Mouse (Mus musculus) heart, embryonic 10.5 days (tissue): Measurements from ENCODE around the gene Ubox5. TPM values are rescaled to one million over a fixed set of nuclear protein-coding genes. Genes with fewer than 3 reads are reported as not detected.

Experiments
- DNase-seq: peaks from one replicate; pipeline ENCODE4 v3.0.0-alpha.2; 2017; ENCODE audit warnings: low spot score
- H3K27ac ChIP-seq: fragments of 300-500 bp; sonication (generic); 2 replicates; pipeline ENCODE4 v1.5.1; 2016; ENCODE audit warnings: mild to moderate bottlenecking
- H3K27me3 ChIP-seq: fragments of 300-500 bp; sonication (generic); 2 replicates; pipeline ENCODE4 v1.6.1; 2016; ENCODE audit warnings: mild to moderate bottlenecking; ENCODE audit not compliant: poor library complexity, insufficient read depth, severe bottlenecking
- H3K36me3 ChIP-seq: fragments of 300-500 bp; sonication (generic); 2 replicates; pipeline ENCODE4 v1.6.1; 2016; ENCODE audit warnings: mild to moderate bottlenecking, moderate library complexity
- H3K4me1 ChIP-seq: fragments of 300-500 bp; sonication (generic); 2 replicates; pipeline ENCODE4 v1.6.1; 2016; ENCODE audit warnings: mild to moderate bottlenecking
- H3K4me3 ChIP-seq: fragments of 300-500 bp; sonication (generic); 2 replicates; pipeline ENCODE4 v1.5.1; 2016; ENCODE audit warnings: mild to moderate bottlenecking, moderate library complexity
- H3K9me3 ChIP-seq: fragments of 300-500 bp; sonication (generic); 2 replicates; pipeline ENCODE4 v1.6.1; 2016; ENCODE audit warnings: mild to moderate bottlenecking, moderate library complexity
- WGBS: fragments of 180-500 bp; shearing (Covaris S2); methylation state at CpG from one replicate; pipeline ENCODE4 v1.1.7; 2016; 5-methylcytosine and 5-hydroxymethylcytosine counted together
- polyA plus RNA-seq: library from polyadenylated mRNA; unstranded; fragments of >200 nt; fragmentation: Nextera tagmentation; extraction: Ambion mirVana; gene quantifications from 2 replicates; pipeline ENCODE4 v1.2.1, GENCODE M21; 2016

Ubox5 gene
- polyA plus RNA-seq, 1 experiment from 2014 or later: 14.2 TPM

- WGBS: under 1% methylated on average over 23 of the region's 23 CpGs
- H3K27me3 ChIP-seq: no peaks in the 10 kb centered on the region
- H3K36me3 ChIP-seq: peaks cover 20% of the 10 kb centered on the region
- H3K4me1 ChIP-seq: peaks cover 18% of the 10 kb centered on the region
- H3K9me3 ChIP-seq: no peaks in the 10 kb centered on the region
- peak overlapping the region; percentile 87 for H3K27ac ChIP-seq
- H3K4me3 ChIP-seq: peak overlapping the region; percentile 84
- DNase-seq: peak; percentile 81
Observed at GRCm38 (mm10) chr2:130564063-130564462, 65.8 kb downstream of the Ubox5 start.

- peak within 1 kb of the TSS; percentile 87 for H3K27ac ChIP-seq
- H3K9me3 ChIP-seq: no peaks in the 10 kb centered on the region
- peaks cover 18% of the 10 kb centered on the region for H3K4me1 ChIP-seq
- H3K36me3 ChIP-seq: peaks cover 23% of the 10 kb centered on the region
- WGBS: under 1% methylated on average over 61 of the region's 61 CpGs
- peak; percentile 98 for DNase-seq
- no peaks in the 10 kb centered on the region for H3K27me3 ChIP-seq
- peak within 1 kb of the TSS; percentile 84 for H3K4me3 ChIP-seq
Observed at GRCm38 (mm10) chr2:130563212-130564055, 66.4 kb downstream of the Ubox5 start, which contains the start of gene Mrps26. Gene Mrps26, plus strand, starts transcription at chr2:130563742.

- Histone ChIP-seq H3K4me1 (peaks cover 6% of the 10 kb centered on the region), H3K27ac (no peak overlapping the region), H3K4me3 (no peak overlapping the region), H3K27me3 (no peaks in the 10 kb centered on the region), H3K36me3 (peaks cover 49% of the 10 kb centered on the region), H3K9me3 (no peaks in the 10 kb centered on the region)
- WGBS: 70% methylated on average over 2 of the region's 2 CpGs
- no peak for DNase-seq
Observed at GRCm38 (mm10) chr2:130558015-130558414, 71.8 kb downstream of the Ubox5 start.

GRCm38 (mm10) chr2:130557462-130557861 is 72.4 kb downstream of the Ubox5 start:
- Histone ChIP-seq H3K4me1 (peaks cover under 1% of the 10 kb centered on the region; the same call in 1 of the 2 replicates), H3K36me3 (peaks cover 54% of the 10 kb centered on the region), H3K4me3 (no peak overlapping the region), H3K9me3 (no peaks in the 10 kb centered on the region), H3K27ac (no peak overlapping the region), H3K27me3 (no peaks in the 10 kb centered on the region)
- WGBS: 89% methylated on average over 2 of the region's 2 CpGs
- no peak for DNase-seq

GRCm38 (mm10) chr2:130556292-130556691 is 73.5 kb downstream of the Ubox5 start:
- Histone ChIP-seq H3K9me3 (no peaks in the 10 kb centered on the region), H3K27ac (no peak overlapping the region), H3K4me3 (no peak overlapping the region), H3K4me1 (no peaks in the 10 kb centered on the region), H3K36me3 (peaks cover 66% of the 10 kb centered on the region), H3K27me3 (no peaks in the 10 kb centered on the region)
- 87% methylated on average over 1 of the region's 1 CpGs for whole genome bisulfite sequencing
- DNase-seq: no peak

- peaks cover 79% of the 10 kb centered on the region for H3K36me3 ChIP-seq
- WGBS: 90% methylated on average over 7 of the region's 7 CpGs
- no peaks in the 10 kb centered on the region for H3K9me3 ChIP-seq
- H3K4me3 ChIP-seq: no peak overlapping the region
- no peak for DNase-seq
- H3K27ac ChIP-seq: no peak overlapping the region
- H3K4me1 ChIP-seq: no peaks in the 10 kb centered on the region
- no peaks in the 10 kb centered on the region for H3K27me3 ChIP-seq
Observed at GRCm38 (mm10) chr2:130554841-130555240, 75.0 kb downstream of the Ubox5 start.

GRCm38 (mm10) chr2:130546957-130547356 is 82.9 kb downstream of the Ubox5 start:
- 69% methylated on average over 8 of the region's 8 CpGs for WGBS
- Histone ChIP-seq H3K4me1 (0 out of 2 replicates have a peak, but pooled peaks cover 7% of the 10 kb centered on the region), H3K9me3 (no peaks in the 10 kb centered on the region), H3K27ac (no peak overlapping the region), H3K27me3 (no peaks in the 10 kb centered on the region), H3K4me3 (no peak overlapping the region), H3K36me3 (peaks cover 97% of the 10 kb centered on the region)
- no peak for DNase-seq

- Histone ChIP-seq H3K36me3 (peaks cover 92% of the 10 kb centered on the region), H3K27me3 (no peaks in the 10 kb centered on the region), H3K4me3 (no peak overlapping the region), H3K27ac (no peak overlapping the region), H3K9me3 (no peaks in the 10 kb centered on the region), H3K4me1 (no peaks in the 10 kb centered on the region)
- WGBS: 90% methylated on average over 9 of the region's 9 CpGs
- DNase-seq: no peak
Observed at GRCm38 (mm10) chr2:130540266-130540665, 89.6 kb downstream of the Ubox5 start.

Other genes with a start within 250 kb of the Ubox5 start
- gene Cpxm1, start 232.5 kb downstream of the Ubox5 start, polyA plus RNA-seq: 36.2 and 57.6 TPM in 2 replicates
- gene Gm28372, start 224.8 kb downstream of the Ubox5 start, polyA plus RNA-seq: not detected in 2 replicates
- gene 1700020A23Rik, start 224.8 kb downstream of the Ubox5 start, polyA plus RNA-seq: 0.28 TPM in 1 of 2 replicates, not detected in the other
- gene Tmem239, start 223.6 kb downstream of the Ubox5 start, polyA plus RNA-seq: not detected in 2 replicates
- gene Vps16, start 205.7 kb downstream of the Ubox5 start, polyA plus RNA-seq: 84.5 and 91.1 TPM in 2 replicates
- gene Pced1a, start 205.3 kb downstream of the Ubox5 start, polyA plus RNA-seq: 8.2 and 13.6 TPM in 2 replicates
- 73.3 and 85.5 TPM in 2 replicates for gene Ptpra, start 179.8 kb downstream of the Ubox5 start, polyA plus RNA-seq
- gene Mrps26, start 66.3 kb downstream of the Ubox5 start, polyA plus RNA-seq: 91.5 and 105 TPM in 2 replicates
- gene Oxt, start 53.9 kb downstream of the Ubox5 start, polyA plus RNA-seq: not detected in 2 replicates
- gene Avp, start 47.5 kb downstream of the Ubox5 start, polyA plus RNA-seq: 0.33 and 1.2 TPM in 2 replicates
- gene Fastkd5, start within 50 bp of the Ubox5 start, polyA plus RNA-seq: 18.9 and 19.6 TPM in 2 replicates
- 1.2 and 1.7 TPM in 2 replicates for gene Lzts3, start 12.8 kb upstream of the Ubox5 start, polyA plus RNA-seq
- gene Ddrgk1, start 34.6 kb upstream of the Ubox5 start, polyA plus RNA-seq: 45.1 and 54.8 TPM in 2 replicates
- gene Itpa, start 37.6 kb upstream of the Ubox5 start, polyA plus RNA-seq: 96.9 and 118 TPM in 2 replicates
- 0.09 and 0.10 TPM in 2 replicates for gene Slc4a11, start 67.5 kb upstream of the Ubox5 start, polyA plus RNA-seq